Mouse (Mus musculus): Measurements from ENCODE around the gene Unc93b1.

GRCm38 (mm10) chr19:3988750-3989149 lies 53.8 kb downstream of the Unc93b1 start:
- TF ChIP-seq CTCF (IDR thresholded peaks at IDR 0.05; ENCODE audit: borderline replicate concordance, insufficient read depth, low read length) (no peak), POLR2A (IDR thresholded peaks at IDR 0.05; ENCODE audit: low read depth, low read length) (no peak)
